Mouse (Mus musculus) frontal cortex, postnatal 14 days (tissue): ENCODE results near the gene Esr1.
A peak's percentile ranks its signal among the peaks of the same experiment; 100 is the strongest.

Experiments
- DNase-seq, 2 experiments: peaks; one replicate each; pipeline ENCODE4 v3.0.0; 2022; ENCODE audit warnings: low spot score in 2 of 2

Esr1 gene

GRCm38 (mm10) chr10:4620596-4621504, 9.5 kb downstream of the Esr1 start:
- DNase-seq = no peak

DNA sequence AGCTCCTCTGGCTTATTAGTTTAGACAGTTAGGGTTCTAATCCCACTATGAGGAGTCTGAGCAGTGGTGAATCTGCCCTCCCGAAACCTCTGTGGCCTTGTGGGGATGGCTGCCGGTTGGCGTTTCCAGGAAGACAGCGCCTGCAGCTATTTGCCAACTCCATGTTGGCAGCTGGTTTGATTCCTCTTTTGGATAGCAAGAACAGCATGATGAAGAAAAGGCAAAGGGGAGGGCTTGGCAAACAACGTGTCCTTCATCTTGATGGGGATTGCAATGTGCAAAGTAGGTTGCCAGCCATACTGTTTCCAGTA, 10.1 kb downstream of the Esr1 start:
- DNase-seq = no peak

DNA sequence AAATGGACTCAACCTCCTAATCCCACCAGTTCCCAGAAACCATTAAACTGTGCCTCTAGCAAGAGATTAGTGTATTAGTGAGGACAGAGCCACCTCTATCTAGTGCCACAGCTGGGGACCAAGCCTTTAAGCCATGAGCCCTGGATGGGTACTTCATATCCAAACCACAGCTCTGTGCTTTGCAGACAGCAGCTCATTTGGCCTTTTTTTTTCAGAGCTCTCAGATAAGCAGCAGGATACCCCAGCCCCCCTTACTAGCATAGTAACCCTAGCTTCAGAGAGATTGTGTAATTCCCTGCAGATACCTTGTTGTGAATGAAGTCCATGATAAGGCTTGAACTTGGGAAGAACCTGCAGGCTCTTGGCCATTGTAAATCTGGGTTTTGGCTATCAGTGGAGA, 11.9 kb downstream of the Esr1 start:
- no peak for DNase-seq

DNA sequence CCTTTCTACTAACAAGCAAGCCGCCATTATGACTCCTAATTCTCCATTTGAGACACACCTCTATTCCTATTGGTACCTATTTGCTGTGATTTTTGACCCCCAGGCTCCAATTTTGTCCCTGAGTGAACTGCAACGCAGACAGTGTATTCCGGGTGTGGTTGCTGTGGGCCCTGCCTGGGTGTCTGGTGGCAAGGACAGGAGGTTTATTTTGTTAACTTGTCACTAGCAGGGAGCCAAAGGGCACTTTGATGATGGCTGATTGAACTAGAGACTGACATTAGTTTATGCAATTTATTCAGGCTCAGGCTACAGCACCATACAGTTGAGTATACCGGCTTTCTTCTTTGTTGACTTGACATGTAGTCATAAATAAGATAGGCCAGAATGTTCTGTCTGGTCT, 13.2 kb downstream of the Esr1 start:
- DNase-seq = no peak

- DNase-seq = no peak
These were observed 13.9 kb downstream of the Esr1 start for GRCm38 (mm10) chr10:4625300-4625699.

- DNase-seq = no peak
These were observed 15.0 kb downstream of the Esr1 start for GRCm38 (mm10) chr10:4626432-4626831.

DNA sequence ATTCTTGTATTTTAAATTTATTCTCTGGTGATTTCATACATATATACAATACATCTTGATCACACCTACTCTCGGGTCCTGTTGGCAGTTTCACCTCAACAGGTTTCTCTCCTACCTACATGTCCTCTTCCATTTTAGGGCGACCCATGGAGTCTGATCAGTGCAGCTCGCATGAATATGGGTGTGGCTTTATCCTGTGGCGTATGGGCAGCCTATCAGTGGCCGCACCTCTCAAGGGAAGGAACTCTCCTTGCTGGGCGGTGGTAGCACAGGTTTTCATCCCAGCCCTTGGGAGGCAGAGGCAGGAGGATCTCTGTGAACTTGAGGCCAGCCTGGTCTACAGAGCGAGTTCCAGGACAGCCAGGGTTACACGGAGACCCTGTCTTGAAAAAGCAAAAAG, 15.6 kb downstream of the Esr1 start:
- DNase-seq = no peak

- no peak for DNase-seq
These were observed 16.0 kb downstream of the Esr1 start for GRCm38 (mm10) chr10:4627415-4627814.

DNA sequence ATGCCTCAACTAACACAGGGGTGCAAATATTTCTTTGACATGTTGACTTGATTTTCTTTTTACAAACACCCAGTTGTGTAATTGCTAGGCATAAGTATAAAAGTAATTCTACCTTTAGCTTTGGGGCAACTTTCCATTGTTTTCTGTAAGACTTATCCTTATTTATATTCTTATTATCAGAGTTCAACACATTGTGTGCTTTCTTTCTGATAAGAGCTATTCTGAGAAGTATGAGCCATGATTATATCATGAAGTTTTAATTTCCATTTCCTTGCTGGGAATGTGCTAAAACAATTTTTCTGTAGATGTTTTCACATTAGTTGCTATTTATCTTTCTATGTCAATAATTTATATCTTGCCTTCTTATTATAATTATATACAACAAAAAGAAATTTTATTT, 17.9 kb downstream of the Esr1 start:
- no peak for DNase-seq

DNA sequence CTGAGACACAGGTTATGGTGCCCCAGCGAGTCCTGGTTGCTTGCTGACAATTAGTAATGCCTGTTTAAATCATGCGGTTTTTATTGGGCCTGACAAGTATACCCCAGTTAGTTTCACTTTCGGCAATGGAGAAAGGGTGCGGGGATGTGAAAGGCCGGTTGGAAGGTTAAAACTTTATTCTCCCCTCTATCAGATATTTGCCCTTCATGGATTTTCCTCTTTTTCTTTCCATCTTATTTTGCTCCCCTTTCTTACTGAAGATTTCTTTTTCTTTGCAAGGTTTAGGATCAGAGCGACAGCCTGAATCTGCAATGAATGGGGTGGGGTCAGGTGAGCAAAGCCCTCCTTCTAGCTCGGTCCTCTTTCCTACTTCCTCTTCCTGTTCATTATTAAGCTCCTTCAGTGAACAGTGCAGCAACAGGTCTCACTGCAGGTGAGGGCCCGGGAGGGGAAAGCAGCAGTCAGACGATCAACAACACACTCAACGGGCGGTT, 20.9 kb downstream of the Esr1 start:
- no peak for DNase-seq

DNA sequence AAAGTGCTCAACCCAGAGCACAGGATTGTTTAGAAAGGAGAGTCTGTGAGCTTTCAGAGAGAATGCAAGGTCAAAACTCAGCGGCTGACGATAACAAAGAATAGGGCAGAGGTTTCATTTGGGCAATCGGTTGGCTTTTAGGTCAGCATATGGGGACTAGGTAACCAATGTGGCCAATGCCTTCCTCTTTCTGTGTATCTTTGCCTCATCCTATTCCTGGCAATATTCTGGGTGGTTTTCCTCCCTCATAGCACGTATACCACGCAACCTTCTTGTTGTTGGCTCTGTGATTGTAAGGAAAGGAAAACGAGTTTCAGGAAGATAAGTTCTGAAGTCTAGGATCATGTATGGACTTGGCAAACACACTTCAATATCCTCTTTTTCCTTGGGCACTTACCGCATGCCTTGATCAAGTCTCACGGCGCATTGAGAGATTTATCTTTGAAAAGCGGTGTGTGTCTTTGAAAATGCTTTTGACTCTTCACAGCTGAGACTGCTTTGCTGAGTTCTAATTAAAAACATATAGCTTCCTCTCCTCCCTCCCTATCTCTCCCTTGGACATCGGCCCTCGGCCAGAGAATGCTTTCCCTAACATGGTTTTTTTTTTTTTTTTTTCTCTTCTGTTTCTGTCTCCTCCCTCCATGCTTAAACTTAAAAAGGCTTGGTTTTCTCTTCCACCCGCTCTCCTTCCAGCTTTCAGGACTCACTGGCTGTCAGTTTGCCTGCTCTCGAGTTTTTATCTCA, 22.1 kb downstream of the Esr1 start:
- no peak for DNase-seq

DNA sequence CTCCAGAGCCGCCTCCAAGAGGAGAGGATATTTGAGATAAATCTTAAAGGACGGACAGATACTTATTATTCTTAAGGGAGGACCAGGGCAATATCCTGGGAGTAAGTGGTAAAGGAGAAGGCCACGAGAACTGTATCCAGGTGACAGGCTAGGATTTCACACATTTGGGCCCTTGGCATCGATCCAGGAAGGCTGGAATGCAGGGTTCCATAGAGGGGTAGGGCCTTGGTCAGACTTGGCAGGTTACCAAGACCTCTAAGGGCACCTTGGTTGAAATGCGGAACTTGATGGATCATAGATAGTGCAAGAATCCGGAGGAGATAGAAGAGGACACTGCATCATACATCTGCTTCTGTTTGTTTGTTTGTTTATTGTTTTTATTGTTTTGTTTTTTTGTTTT, 24.3 kb downstream of the Esr1 start:
- no peak for DNase-seq

GRCm38 (mm10) chr10:4646074-4646473, 34.7 kb downstream of the Esr1 start:
- DNase-seq = no peak

DNA sequence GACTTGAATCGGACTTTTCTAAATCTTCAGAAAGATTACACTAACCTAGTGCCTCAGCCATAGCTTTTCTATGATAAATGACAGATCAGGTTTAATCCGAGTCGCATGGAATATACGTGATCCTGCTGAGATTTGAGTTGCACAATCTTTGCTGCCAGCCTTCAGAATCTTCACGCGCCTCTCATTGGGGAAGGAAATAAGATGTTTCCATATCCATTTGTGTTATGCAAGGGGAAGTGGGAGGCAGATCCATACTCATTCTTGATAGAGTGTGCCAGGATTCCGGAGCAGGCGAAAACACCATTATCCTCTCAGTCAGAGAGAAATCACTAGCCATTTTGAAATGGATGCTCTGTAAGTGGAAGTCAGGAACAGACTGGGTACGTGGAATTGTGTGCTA, 35.5 kb downstream of the Esr1 start:
- DNase-seq = no peak

- no peak for DNase-seq
These were observed 54.0 kb downstream of the Esr1 start for GRCm38 (mm10) chr10:4665380-4665779.

GRCm38 (mm10) chr10:4667006-4667405, 55.6 kb downstream of the Esr1 start:
- no peak for DNase-seq

- DNase-seq = no peak
These were observed 58.7 kb downstream of the Esr1 start for GRCm38 (mm10) chr10:4670053-4670452.

DNA sequence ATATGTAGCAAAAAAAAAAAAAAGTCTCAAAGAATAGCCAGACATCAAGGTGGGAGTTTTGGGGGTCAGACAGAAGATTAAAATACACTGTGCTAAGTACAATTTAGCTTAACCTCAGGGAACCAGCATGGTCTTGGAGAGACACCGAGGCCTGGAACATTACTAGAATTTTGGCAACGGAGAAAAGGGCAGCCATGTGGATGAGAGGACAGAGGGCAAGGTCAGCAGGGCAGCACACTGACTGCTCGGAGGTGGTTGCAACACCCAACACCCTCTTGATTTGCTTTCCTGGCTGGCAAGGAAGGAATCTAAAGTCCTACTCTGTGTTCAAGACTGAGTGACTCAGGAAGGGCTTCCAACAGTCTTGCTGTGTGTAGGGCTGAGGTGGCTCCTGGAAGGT, 60.5 kb downstream of the Esr1 start:
- DNase-seq = no peak

- DNase-seq = no peak
These were observed 62.0 kb downstream of the Esr1 start for GRCm38 (mm10) chr10:4673311-4673816.

DNA sequence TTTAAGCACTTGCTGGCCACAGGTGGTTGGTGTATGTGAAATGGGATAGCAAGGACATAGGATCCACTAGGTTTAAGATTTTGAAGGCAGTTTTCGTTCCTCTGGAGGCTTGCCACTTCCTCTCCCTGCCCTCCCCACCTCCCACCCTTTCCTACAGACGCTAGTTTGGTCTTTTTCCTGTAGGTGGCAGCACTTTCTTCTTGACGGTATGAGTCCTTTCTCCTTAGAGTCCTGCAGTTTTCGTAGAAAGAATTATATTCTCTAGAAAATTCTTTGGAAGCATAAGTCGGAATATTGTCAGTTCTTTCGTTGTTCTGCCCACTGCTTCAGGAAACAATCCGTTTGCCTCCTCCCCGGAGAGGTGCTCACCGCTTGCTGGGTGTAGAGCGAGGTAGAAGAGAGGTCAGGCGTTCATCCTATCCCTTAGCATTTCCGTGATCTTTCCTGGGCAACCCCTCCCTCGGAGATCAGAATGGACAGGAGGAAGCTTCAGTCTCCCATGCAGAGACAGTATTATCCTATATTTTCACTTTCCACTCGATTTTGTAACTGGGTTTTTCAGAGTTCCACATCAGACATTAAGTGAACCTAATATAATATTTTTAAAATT, 63.7 kb downstream of the Esr1 start:
- DNase-seq = peak in 1 of 2 experiments; percentile 14

- no peak for DNase-seq
These were observed 71.7 kb downstream of the Esr1 start for GRCm38 (mm10) chr10:4683106-4683505.

DNA sequence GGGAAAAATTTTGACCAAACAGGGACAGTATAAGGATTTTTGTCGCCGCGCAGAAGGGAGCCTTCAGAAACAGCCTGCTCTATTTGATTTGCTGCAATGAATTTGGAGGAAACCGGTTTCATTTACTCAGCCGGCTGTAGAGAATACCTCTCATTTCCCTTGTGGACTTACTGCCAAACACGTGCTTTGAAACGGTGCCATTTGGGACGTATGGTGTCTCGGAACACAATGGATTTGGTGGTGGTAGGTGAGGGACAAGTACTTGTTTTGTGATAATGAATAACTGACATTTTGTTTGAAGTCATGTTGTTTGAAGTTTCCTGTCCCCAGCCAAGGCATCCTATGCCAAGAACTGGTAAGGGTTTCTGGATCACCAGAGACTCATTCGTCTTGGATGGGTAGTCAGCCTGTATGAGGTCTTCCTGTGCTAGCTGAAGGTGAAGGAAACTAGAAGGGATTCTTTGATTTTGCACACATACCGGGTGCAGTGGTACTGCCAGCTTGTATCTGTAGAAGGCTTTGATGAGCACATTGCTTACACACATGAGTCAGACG, 72.4 kb downstream of the Esr1 start:
- DNase-seq = no peak
